Mouse (Mus musculus): Measurements from ENCODE around the gene G6pd2. TPM values are rescaled to one million over a fixed set of nuclear protein-coding genes. Genes with fewer than 3 reads are reported as not detected.

G6pd2 gene
- not detected in 2 replicates for polyA plus RNA-seq (2015; fragmentation: Nextera tagmentation; extraction: Ambion mirVana)

DNA sequence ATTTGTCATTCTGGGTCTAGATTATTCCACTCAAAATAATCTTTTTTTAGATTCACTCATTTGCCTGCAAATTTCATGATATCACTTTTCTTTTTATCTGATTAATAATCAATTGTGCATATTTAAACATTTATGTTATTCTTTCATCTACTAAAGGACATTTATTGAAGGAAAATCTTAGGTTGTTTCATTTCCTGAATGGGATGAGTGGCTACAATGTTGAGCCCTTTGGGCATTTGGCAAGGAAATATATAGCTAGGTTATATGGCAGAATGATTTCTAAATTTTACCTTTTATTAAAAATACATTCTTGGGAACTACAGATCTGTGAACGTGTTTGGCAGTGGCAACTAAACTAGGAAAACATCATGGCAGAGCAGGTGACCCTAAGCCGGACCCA, at the start of gene G6pd2:
Gene G6pd2 (plus strand): TSS at position 301 of the 400 bp plus-strand sequence.
- Histone ChIP-seq H3K4me3 (replicated peaks; ENCODE audit: low read length) (no peak within 1 kb of the TSS), H3K4me1 (replicated peaks; ENCODE audit: control insufficient read depth, insufficient read depth, low read length) (no peaks in the 10 kb centered on the region), H3K27ac (ENCODE audit: low read length) (no peak within 1 kb of the TSS), H3K9me3 (ENCODE audit: control insufficient read depth, low read length) (no peaks in the 10 kb centered on the region), H3K9ac (replicated peaks; ENCODE audit: low read depth, low read length) (no peak within 1 kb of the TSS), H3K4me2 (ENCODE audit: low read length) (no peak within 1 kb of the TSS), H3K36me3 (ENCODE audit: control insufficient read depth, insufficient read depth) (no peaks in the 10 kb centered on the region), H3K27me3 (replicated peaks; ENCODE audit: control insufficient read depth, insufficient read depth, low read length) (no peaks in the 10 kb centered on the region)
- ATAC-seq = no peak
- WGBS = 87% methylated on average over 2 of the region's 2 CpGs

DNA sequence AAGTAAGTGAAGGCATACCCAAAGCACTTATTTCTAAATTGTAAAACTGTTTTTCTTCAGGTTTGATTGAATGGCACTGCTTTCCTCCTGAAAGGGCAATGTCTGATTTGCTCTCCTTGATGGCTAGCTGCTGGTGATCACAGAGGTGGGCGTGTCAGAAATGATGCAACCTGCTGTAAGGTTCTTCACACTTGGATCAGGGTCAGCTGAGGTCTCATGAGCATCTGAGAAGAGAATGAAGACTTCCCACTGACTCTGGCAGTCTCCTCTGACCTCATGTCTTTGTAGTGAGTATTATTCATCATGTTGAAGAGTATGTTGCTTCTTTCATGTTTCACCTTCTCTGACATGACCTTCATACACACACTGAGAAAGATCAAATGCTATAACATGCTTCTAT, 44.4 kb upstream of the G6pd2 start:
- Histone ChIP-seq H3K36me3 (ENCODE audit: control insufficient read depth, insufficient read depth) (no peaks in the 10 kb centered on the region), H3K4me3 (replicated peaks; ENCODE audit: low read length) (no peak overlapping the region), H3K27ac (ENCODE audit: low read length) (no peak overlapping the region), H3K4me1 (replicated peaks; ENCODE audit: control insufficient read depth, insufficient read depth, low read length) (no peaks in the 10 kb centered on the region), H3K4me2 (ENCODE audit: low read length) (no peak overlapping the region), H3K9ac (replicated peaks; ENCODE audit: low read depth, low read length) (no peak overlapping the region), H3K27me3 (replicated peaks; ENCODE audit: control insufficient read depth, insufficient read depth, low read length) (no peaks in the 10 kb centered on the region), H3K9me3 (ENCODE audit: control insufficient read depth, low read length) (0 out of 2 replicates have a peak, but pooled peaks cover 3% of the 10 kb centered on the region)
- WGBS = 73% methylated on average over 1 of the region's 1 CpGs
- ATAC-seq = no peak

DNA sequence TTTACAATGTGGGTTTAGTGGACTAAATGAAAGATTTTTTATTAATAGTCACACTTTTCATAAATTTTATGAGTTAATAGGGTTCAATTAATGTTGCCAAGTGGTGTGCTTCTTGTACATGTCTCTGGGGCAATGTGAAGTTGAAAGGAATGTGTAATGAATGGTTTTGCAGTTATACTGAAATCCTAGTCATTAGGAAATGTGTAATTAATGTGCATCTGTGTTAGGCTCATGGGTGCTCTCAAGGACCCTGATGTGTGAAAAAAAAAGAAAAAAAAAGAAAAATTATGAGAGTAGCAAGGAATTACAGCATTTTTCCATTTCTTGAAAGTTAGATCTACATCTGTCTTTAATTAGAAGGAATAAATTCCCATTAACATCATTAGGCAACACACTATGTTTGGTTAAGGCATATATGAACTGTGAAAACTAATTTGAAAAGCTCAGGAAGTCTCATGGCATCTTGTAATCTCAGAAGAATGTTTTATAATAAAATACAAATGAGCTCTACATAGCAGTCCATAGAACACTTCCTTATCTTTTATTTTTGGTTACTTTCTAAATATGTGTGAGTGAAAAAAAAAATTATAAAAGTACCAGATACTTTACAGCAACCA, 24.4 kb downstream of the G6pd2 start:
- no peak for ATAC-seq
- H3K36me3 ChIP-seq (ENCODE audit: control insufficient read depth, insufficient read depth) = no peaks in the 10 kb centered on the region

DNA sequence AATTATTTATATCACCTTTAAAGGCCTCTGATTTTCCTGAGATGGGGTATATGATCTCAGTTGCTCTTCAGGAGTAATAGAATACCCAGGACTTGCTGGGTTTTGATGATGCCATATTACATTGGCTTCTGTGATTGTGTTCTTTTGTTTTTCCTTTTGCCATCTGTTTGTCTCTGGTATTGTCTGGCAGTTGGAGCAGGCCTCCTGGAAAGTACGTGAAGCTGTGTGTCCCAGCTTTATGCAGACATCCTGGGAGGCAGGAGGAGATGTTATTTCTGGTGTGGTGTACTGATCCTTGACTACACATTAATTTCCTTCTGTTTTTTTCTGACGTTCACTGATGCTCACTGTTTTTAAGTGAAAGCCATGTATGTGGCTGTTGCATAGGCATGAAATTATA, 35.3 kb downstream of the G6pd2 start:
- ATAC-seq = peak; percentile 31; the same call in 1 of the 2 replicates
- H3K9ac ChIP-seq (replicated peaks; ENCODE audit: low read depth, low read length) = no peak overlapping the region
- no peak overlapping the region for H3K27ac ChIP-seq (ENCODE audit: low read length)
- no peaks in the 10 kb centered on the region for H3K4me1 ChIP-seq (replicated peaks; ENCODE audit: control insufficient read depth, insufficient read depth, low read length)
- H3K4me2 ChIP-seq (ENCODE audit: low read length) = no peak overlapping the region
- 50% methylated on average over 2 of the region's 2 CpGs for WGBS
- H3K9me3 ChIP-seq (ENCODE audit: control insufficient read depth, low read length) = no peaks in the 10 kb centered on the region
- no peaks in the 10 kb centered on the region for H3K36me3 ChIP-seq (ENCODE audit: control insufficient read depth, insufficient read depth)
- no peak overlapping the region for H3K4me3 ChIP-seq (replicated peaks; ENCODE audit: low read length)
- no peaks in the 10 kb centered on the region for H3K27me3 ChIP-seq (replicated peaks; ENCODE audit: control insufficient read depth, insufficient read depth, low read length)

More for the DNA sequence above, 24.4 kb downstream of the G6pd2 start:
- no peak overlapping the region for H3K4me2 ChIP-seq (ENCODE audit: low read length)
- no peak overlapping the region for H3K4me3 ChIP-seq (replicated peaks; ENCODE audit: low read length)
- no peak overlapping the region for H3K9ac ChIP-seq (replicated peaks; ENCODE audit: low read depth, low read length)
- H3K27ac ChIP-seq (ENCODE audit: low read length) = no peak overlapping the region
- no peaks in the 10 kb centered on the region for H3K9me3 ChIP-seq (ENCODE audit: control insufficient read depth, low read length)
- H3K27me3 ChIP-seq (replicated peaks; ENCODE audit: control insufficient read depth, insufficient read depth, low read length) = no peaks in the 10 kb centered on the region
- H3K4me1 ChIP-seq (replicated peaks; ENCODE audit: control insufficient read depth, insufficient read depth, low read length) = no peaks in the 10 kb centered on the region

Measured in forebrain, embryonic 16.5 days (tissue).